Mouse (Mus musculus) ES-E14 (cell line): ENCODE results near the gene Wdr3. TPM values are rescaled to one million over a fixed set of nuclear protein-coding genes. Genes with fewer than 3 reads are reported as not detected.

Source experiments
- DNase-seq: peaks from one replicate; pipeline ENCODE4 v3.0.0-alpha.2; 2013; ENCODE audit warnings: low read depth, low spot score
- H3K27ac ChIP-seq: 2 replicates; pipeline ENCODE4 v1.5.1; 2012; ENCODE audit warnings: low read depth, mild to moderate bottlenecking, low read length, moderate library complexity, mixed read lengths; ENCODE audit not compliant: poor library complexity, insufficient read depth, severe bottlenecking
- H3K36me3 ChIP-seq: 2 replicates; pipeline ENCODE4 v1.6.1; 2012; ENCODE audit warnings: mild to moderate bottlenecking, low read length, moderate library complexity, mixed read lengths; ENCODE audit not compliant: control insufficient read depth, poor library complexity, insufficient read depth, severe bottlenecking
- H3K4me1 ChIP-seq, 2 experiments: fragments of 150-350 bp in 1 of 2; sonication (generic) in 1 of 2; 2 replicates each; pipeline ENCODE4 v1.6.1; 2012; ENCODE audit warnings: low read length in 2 of 2, mild to moderate bottlenecking in 1 of 2, mixed read lengths in 1 of 2; ENCODE audit not compliant: control insufficient read depth in 2 of 2, insufficient read depth in 2 of 2, poor library complexity in 1 of 2
- H3K4me3 ChIP-seq, 2 experiments: fragments of 150-350 bp in 1 of 2; sonication (generic) in 1 of 2; 2 replicates each; pipeline ENCODE4 v1.5.1; 2012; ENCODE audit warnings: low read length in 2 of 2, low read depth in 1 of 2, mild to moderate bottlenecking in 1 of 2, mixed read lengths in 1 of 2; ENCODE audit not compliant: insufficient read depth in 1 of 2, poor library complexity in 1 of 2, severe bottlenecking in 1 of 2
- H3K9ac ChIP-seq: 2 replicates; pipeline ENCODE4 v1.6.1; 2012; ENCODE audit warnings: low read depth, mild to moderate bottlenecking, low read length, mixed read lengths; ENCODE audit not compliant: poor library complexity, insufficient read depth, severe bottlenecking
- H3K9me3 ChIP-seq: fragments of 150-350 bp; sonication (generic); 2 replicates; pipeline ENCODE4 v1.6.1; 2012; ENCODE audit warnings: low read depth, mild to moderate bottlenecking, low read length; ENCODE audit not compliant: control insufficient read depth, insufficient read depth
- CHD2 ChIP-seq: IDR thresholded peaks from 2 replicates; pipeline ENCODE4 v1.6.1; 2014; ENCODE audit warnings: mild to moderate bottlenecking, low read depth, low read length, inconsistent platforms
- HCFC1 ChIP-seq: IDR thresholded peaks from 2 replicates; pipeline ENCODE4 v1.6.1; 2012; ENCODE audit warnings: low read length, inconsistent platforms, borderline replicate concordance; ENCODE audit not compliant: insufficient read depth
- MAFK ChIP-seq: IDR thresholded peaks from 2 replicates; pipeline ENCODE4 v1.6.1; 2014; ENCODE audit warnings: mild to moderate bottlenecking, low read depth, low read length, inconsistent platforms; ENCODE audit not compliant: insufficient read depth
- ZC3H11A ChIP-seq: IDR thresholded peaks from 2 replicates; pipeline ENCODE4 v1.6.1; 2012; ENCODE audit warnings: low read depth, mild to moderate bottlenecking, inconsistent platforms, low read length, borderline replicate concordance
- ZNF384 ChIP-seq: IDR thresholded peaks from 2 replicates; pipeline ENCODE4 v1.6.1; 2012; ENCODE audit warnings: low read depth, low read length, inconsistent platforms
- in situ Hi-C, 2 experiments: fragments of 600-800 bp; cut with MboI; formaldehyde crosslinking; loops; one replicate each; pipeline ENCODE4 v1.15.1; 2025; ENCODE audit warnings: low sequenced_read_pairs in 2 of 2, inconsistent platforms in 1 of 2; ENCODE audit not compliant: unreplicated experiment in 2 of 2
- total RNA-seq: library from RNA; depleted of rRNA; stranded (reverse); fragments of 300-350 nt; gene quantifications from 2 replicates; pipeline ENCODE4 v1.2.3, GENCODE M21; 2012; rRNA removed

Gene Wdr3
- 69.8 and 89.8 TPM in 2 replicates for total RNA-seq

- TF ChIP-seq CHD2 (0 out of 2 replicates have a peak, but pooled peaks have one; percentile 62), HCFC1 (peak; percentile 74; the same call in 1 of the 2 replicates), MAFK (no peak)
- in situ Hi-C loops: loop anchor here in 1 of 2 experiments (25.0 kb wide), 1 partner anchor 1425 kb away; no protein-coding TSS in a partner anchor
- peak within 1 kb of the TSS; percentile 94 to 98 for H3K4me3 ChIP-seq
- DNase-seq: peak; percentile 87
- H3K36me3 ChIP-seq: peaks cover 15% of the 10 kb centered on the region
- peaks cover 0 to 3% of the 10 kb centered on the region in 2 experiments; a peak in 1 of 4 replicates for H3K4me1 ChIP-seq
- H3K27ac ChIP-seq: no peak within 1 kb of the TSS
- no peaks in the 10 kb centered on the region for H3K9me3 ChIP-seq
- H3K9ac ChIP-seq: peak within 1 kb of the TSS; percentile 96
These were observed at the start of gene Wdr3, which contains the start of gene Gdap2 for GRCm38 (mm10) chr3:100162315-100163105. Gene Wdr3, minus strand, starts transcription at chr3:100162407. Gene Gdap2, plus strand, starts transcription at chr3:100162381.

GRCm38 (mm10) chr3:100206973-100207372 lies 44.8 kb upstream of the Wdr3 start:
- no peak overlapping the region for H3K9ac ChIP-seq
- no peaks in the 10 kb centered on the region for H3K9me3 ChIP-seq
- no peaks in the 10 kb centered on the region for H3K4me1 ChIP-seq
- H3K4me3 ChIP-seq: no peak overlapping the region
- H3K27ac ChIP-seq: no peak overlapping the region
- H3K36me3 ChIP-seq: peaks cover 2% of the 10 kb centered on the region; the same call in 1 of the 2 replicates
- no peak for DNase-seq
- in situ Hi-C loops: no loop called here
- TF ChIP-seq HCFC1 (no peak), MAFK (no peak), CHD2 (no peak), ZC3H11A (no peak), ZNF384 (no peak)

- no peak for DNase-seq
- Histone ChIP-seq H3K9ac (no peak overlapping the region), H3K4me1 (no peaks in the 10 kb centered on the region), H3K4me3 (no peak overlapping the region), H3K36me3 (peaks cover 7% of the 10 kb centered on the region), H3K9me3 (no peaks in the 10 kb centered on the region), H3K27ac (no peak overlapping the region)
- in situ Hi-C loops: no loop called here
- no peak for TF ChIP-seq ZC3H11A
- no peak for TF ChIP-seq HCFC1
- TF ChIP-seq CHD2: no peak
- no peak for TF ChIP-seq ZNF384
- no peak for TF ChIP-seq MAFK
These were observed 39.3 kb upstream of the Wdr3 start for GRCm38 (mm10) chr3:100201554-100201953.

- in situ Hi-C loops: loop anchor here (25.0 kb wide), 1 partner anchor 368 kb away; no protein-coding TSS in a partner anchor
- no peak overlapping the region for H3K9ac ChIP-seq
- no peaks in the 10 kb centered on the region for H3K4me1 ChIP-seq
- H3K4me3 ChIP-seq: no peak overlapping the region
- no peak for TF ChIP-seq ZNF384
- TF ChIP-seq ZC3H11A: no peak
- TF ChIP-seq MAFK: no peak
- TF ChIP-seq CHD2: no peak
- no peak for TF ChIP-seq HCFC1
- no peaks in the 10 kb centered on the region for H3K9me3 ChIP-seq
- H3K27ac ChIP-seq: no peak overlapping the region
- no peak for DNase-seq
- H3K36me3 ChIP-seq: peaks cover 3% of the 10 kb centered on the region; the same call in 1 of the 2 replicates
These were observed 32.0 kb upstream of the Wdr3 start for GRCm38 (mm10) chr3:100194210-100194609.
